10 mouse cellular contexts compared by ENCODE assay signal in the genomic region with DNA sequence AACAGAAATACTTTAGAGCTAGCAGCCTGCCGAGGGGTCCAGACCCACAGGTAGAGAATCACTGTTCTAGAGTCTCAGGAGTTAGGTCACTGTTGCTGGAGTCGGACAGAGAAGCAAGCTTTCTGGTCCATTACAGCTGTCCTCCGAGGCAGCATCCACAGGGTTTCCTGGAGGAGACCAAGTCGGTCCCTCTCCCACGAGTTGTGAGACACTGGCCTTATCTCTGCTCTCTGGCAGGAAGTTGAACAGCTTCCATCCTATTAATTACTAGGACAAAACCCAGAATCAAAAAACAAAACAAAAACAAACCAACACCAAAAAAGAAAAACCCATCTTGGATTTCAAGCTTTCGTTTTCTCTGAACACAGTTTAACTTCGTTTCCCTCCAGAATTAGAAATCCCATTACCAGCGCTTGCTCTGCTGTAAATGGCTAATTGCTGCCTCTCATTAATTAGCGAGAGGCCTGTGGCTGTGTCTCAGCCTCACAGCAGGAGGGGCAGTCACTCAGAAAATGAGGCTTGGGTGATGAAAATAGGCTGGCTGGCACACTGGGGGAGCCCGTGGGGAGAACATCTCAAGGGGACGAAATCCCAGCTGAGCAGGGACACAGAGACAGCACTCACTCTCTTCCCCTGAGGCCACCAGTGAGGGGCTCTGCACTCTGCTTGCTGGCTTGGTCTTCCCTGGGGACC.
DNase-seq lines count a peak whose midpoint lies in the region; ATAC-seq and TF ChIP-seq lines count a peak whose summit lies in the region.
"Had no signal": no experiment of that assay in that cellular context is flagged by ENCODE, and none has a peak within 500 bp of the region (broad histone marks: within the 10 kb centered on the region; RNA-seq: fewer than 3 reads in every experiment).

No protein-coding gene starts in this region.

- H3K79me2 ChIP-seq in liver, adult 2 months (ENCODE audit: control insufficient read depth, insufficient read depth, low read length), result no peaks in the 10 kb centered on the region

- peaks cover 4% of the 10 kb centered on the region; the same call in 1 of the 2 replicates for H3K4me1 ChIP-seq in liver, adult 2 months (ENCODE audit: control insufficient read depth, insufficient read depth, low read length)
- peaks cover 3% of the 10 kb centered on the region; the same call in 1 of the 2 replicates for H3K4me1 ChIP-seq in liver, postnatal 0 days (ENCODE audit: insufficient read depth)
- H3K4me1 ChIP-seq in forebrain, embryonic 12.5 days, result peaks cover 19% of the 10 kb centered on the region
- peaks cover 3% of the 10 kb centered on the region for H3K4me1 ChIP-seq in hindbrain, embryonic 16.5 days (ENCODE audit: control insufficient read depth, insufficient read depth, low read depth, low read length)
- peaks cover 2% of the 10 kb centered on the region; the same call in 1 of the 2 replicates for H3K4me1 ChIP-seq in midbrain, postnatal 0 days (ENCODE audit: insufficient read depth, low read length)
- H3K4me1 ChIP-seq: heart, embryonic 15.5 days; lung, embryonic 15.5 days had no signal

- H3K9ac ChIP-seq in liver, adult 2 months (ENCODE audit: low read depth, low read length), result no peak overlapping the region
- no peak overlapping the region for H3K9ac ChIP-seq in liver, postnatal 0 days (replicated peaks)
- no peak overlapping the region for H3K9ac ChIP-seq in forebrain, embryonic 12.5 days
- no peak overlapping the region for H3K9ac ChIP-seq in hindbrain, embryonic 16.5 days (ENCODE audit: low read depth, low read length)
- H3K9ac ChIP-seq in midbrain, postnatal 0 days (replicated peaks; ENCODE audit: low read length, poor library complexity, severe bottlenecking), result no peak overlapping the region
- H3K9ac ChIP-seq: heart, embryonic 15.5 days; lung, embryonic 15.5 days had no signal

- TF ChIP-seq EP300 in liver, postnatal 0 days (IDR thresholded peaks at IDR 0.05; ENCODE audit: low read depth), result no peak

- DNase-seq in liver, adult 2 months (ENCODE audit: extremely low read depth, low read depth, low spot score), result peak; percentile 25
- DNase-seq in liver, postnatal 0 days, result no peak
- DNase-seq in midbrain, postnatal 0 days (ENCODE audit: low spot score), result peak; percentile 46
- no peak for DNase-seq in frontal cortex, postnatal 14 days (ENCODE audit: low spot score in 2 of 2)
- DNase-seq in embryo, embryonic 11 days, result no peak

- TF ChIP-seq CTCF in liver, adult 2 months (IDR thresholded peaks at IDR 0.05; ENCODE audit: low read depth, low read length), result no peak
- TF ChIP-seq CTCF in liver, postnatal 0 days (IDR thresholded peaks at IDR 0.05; ENCODE audit: low read depth), result no peak
- TF ChIP-seq CTCF in midbrain, postnatal 0 days (IDR thresholded peaks at IDR 0.05), result no peak

- 71% methylated on average over 11 of the region's 11 CpGs for WGBS in liver, adult 2 months
- WGBS in liver, postnatal 0 days (ENCODE audit: insufficient replicate concordance), result 46% methylated on average over 11 of the region's 11 CpGs
- 15% methylated on average over 11 of the region's 11 CpGs for WGBS in forebrain, embryonic 12.5 days
- WGBS in hindbrain, embryonic 16.5 days, result 32% methylated on average over 11 of the region's 11 CpGs
- WGBS in midbrain, postnatal 0 days, result 45% methylated on average over 11 of the region's 11 CpGs

- no peaks in the 10 kb centered on the region for H3K36me3 ChIP-seq in liver, adult 2 months (ENCODE audit: control insufficient read depth, insufficient read depth, low read length)
- no peaks in the 10 kb centered on the region for H3K36me3 ChIP-seq in liver, postnatal 0 days (replicated peaks; ENCODE audit: insufficient read depth, low read length)
- H3K36me3 ChIP-seq in forebrain, embryonic 12.5 days (replicated peaks), result no peaks in the 10 kb centered on the region
- no peaks in the 10 kb centered on the region for H3K36me3 ChIP-seq in hindbrain, embryonic 16.5 days (ENCODE audit: control insufficient read depth, insufficient read depth, low read length)
- no peaks in the 10 kb centered on the region for H3K36me3 ChIP-seq in midbrain, postnatal 0 days (ENCODE audit: insufficient read depth, low read length)
- H3K36me3 ChIP-seq: heart, embryonic 15.5 days; lung, embryonic 15.5 days had no signal

- no peak for TF ChIP-seq POLR2A in liver, adult 2 months (IDR thresholded peaks at IDR 0.05; ENCODE audit: extremely low read depth, insufficient read depth, low read length)

- no peak overlapping the region for H3K4me3 ChIP-seq in liver, adult 2 months (ENCODE audit: insufficient read depth, low read depth, low read length)
- no peak overlapping the region for H3K4me3 ChIP-seq in liver, postnatal 0 days (ENCODE audit: low read depth, low read length)
- no peak overlapping the region for H3K4me3 ChIP-seq in forebrain, embryonic 12.5 days (replicated peaks)
- H3K4me3 ChIP-seq in hindbrain, embryonic 16.5 days (ENCODE audit: low read length), result no peak overlapping the region
- no peak overlapping the region for H3K4me3 ChIP-seq in midbrain, postnatal 0 days (ENCODE audit: low read depth, low read length)
- H3K4me3 ChIP-seq: heart, embryonic 15.5 days; left cerebral cortex, adult 2 months; lung, embryonic 15.5 days had no signal

- peak overlapping the region; percentile 49 for H3K27ac ChIP-seq in liver, adult 2 months (replicated peaks; ENCODE audit: insufficient read depth, low read depth, low read length)
- H3K27ac ChIP-seq in liver, postnatal 0 days (ENCODE audit: low read depth), result no peak overlapping the region; the same call in 1 of the 2 replicates
- no peak overlapping the region for H3K27ac ChIP-seq in forebrain, embryonic 12.5 days
- peak overlapping the region; percentile 55 for H3K27ac ChIP-seq in hindbrain, embryonic 16.5 days (ENCODE audit: low read depth, low read length)
- H3K27ac ChIP-seq in midbrain, postnatal 0 days (ENCODE audit: low read depth, low read length), result no peak overlapping the region
- H3K27ac ChIP-seq: heart, embryonic 15.5 days; left cerebral cortex, adult 2 months; lung, embryonic 15.5 days had no signal

- no peak for ATAC-seq in liver, postnatal 0 days
- ATAC-seq in forebrain, embryonic 12.5 days (ENCODE audit: low FRiP score), result no peak
- 0 out of 2 replicates have a peak, but pooled peaks have one; percentile 45 for ATAC-seq in hindbrain, embryonic 16.5 days
- ATAC-seq in midbrain, postnatal 0 days (ENCODE audit: low FRiP score), result no peak

- no peaks in the 10 kb centered on the region for H3K27me3 ChIP-seq in liver, adult 2 months (ENCODE audit: control insufficient read depth, insufficient read depth, low read length)
- H3K27me3 ChIP-seq in liver, postnatal 0 days (ENCODE audit: insufficient read depth, low read length), result no peaks in the 10 kb centered on the region
- H3K27me3 ChIP-seq in forebrain, embryonic 12.5 days, result peaks cover 33% of the 10 kb centered on the region
- no peaks in the 10 kb centered on the region for H3K27me3 ChIP-seq in hindbrain, embryonic 16.5 days (replicated peaks; ENCODE audit: control insufficient read depth, insufficient read depth, low read length)
- H3K27me3 ChIP-seq in midbrain, postnatal 0 days (ENCODE audit: insufficient read depth, low read length), result no peaks in the 10 kb centered on the region
- H3K27me3 ChIP-seq: lung, embryonic 15.5 days had no signal

- no peaks in the 10 kb centered on the region for H3K9me3 ChIP-seq in liver, postnatal 0 days (ENCODE audit: low read length)
- H3K9me3 ChIP-seq in forebrain, embryonic 12.5 days, result no peaks in the 10 kb centered on the region
- no peaks in the 10 kb centered on the region for H3K9me3 ChIP-seq in hindbrain, embryonic 16.5 days (ENCODE audit: control insufficient read depth, low read length)
- H3K9me3 ChIP-seq in midbrain, postnatal 0 days (ENCODE audit: low read length), result no peaks in the 10 kb centered on the region
- H3K9me3 ChIP-seq: heart, embryonic 15.5 days; lung, embryonic 15.5 days had no signal

- H3K4me2 ChIP-seq in liver, postnatal 0 days (ENCODE audit: low read depth, low read length), result no peak overlapping the region
- peak overlapping the region; percentile 21; the same call in 1 of the 2 replicates for H3K4me2 ChIP-seq in forebrain, embryonic 12.5 days
- no peak overlapping the region for H3K4me2 ChIP-seq in hindbrain, embryonic 16.5 days (ENCODE audit: low read length)
- H3K4me2 ChIP-seq in midbrain, postnatal 0 days (ENCODE audit: low read depth, low read length, poor library complexity, severe bottlenecking), result no peak overlapping the region
- H3K4me2 ChIP-seq: heart, embryonic 15.5 days; lung, embryonic 15.5 days had no signal

Comparison
In these comparisons a context has a peak if more than half of its experiments do, and no peak if none do; other contexts are left out.
1. DNase-seq: peak in liver, adult 2 months (single experiment) and midbrain, postnatal 0 days (single experiment); none in liver, postnatal 0 days (single experiment), frontal cortex, postnatal 14 days (0 of 2) and embryo, embryonic 11 days (single experiment).
2. H3K27ac ChIP-seq: peak in liver, adult 2 months (single experiment) and hindbrain, embryonic 16.5 days (single experiment); none in liver, postnatal 0 days (single experiment), forebrain, embryonic 12.5 days (single experiment) and midbrain, postnatal 0 days (single experiment).